Mouse (Mus musculus): Measurements from ENCODE around the gene Itga9. TPM values are rescaled to one million over a fixed set of nuclear protein-coding genes. Genes with fewer than 3 reads are reported as not detected.
A peak's percentile ranks its signal among the peaks of the same experiment; 100 is the strongest.

Itga9 gene
- total RNA-seq, 2 experiments from 2014 or later = 6.1 to 11.2 TPM

DNA sequence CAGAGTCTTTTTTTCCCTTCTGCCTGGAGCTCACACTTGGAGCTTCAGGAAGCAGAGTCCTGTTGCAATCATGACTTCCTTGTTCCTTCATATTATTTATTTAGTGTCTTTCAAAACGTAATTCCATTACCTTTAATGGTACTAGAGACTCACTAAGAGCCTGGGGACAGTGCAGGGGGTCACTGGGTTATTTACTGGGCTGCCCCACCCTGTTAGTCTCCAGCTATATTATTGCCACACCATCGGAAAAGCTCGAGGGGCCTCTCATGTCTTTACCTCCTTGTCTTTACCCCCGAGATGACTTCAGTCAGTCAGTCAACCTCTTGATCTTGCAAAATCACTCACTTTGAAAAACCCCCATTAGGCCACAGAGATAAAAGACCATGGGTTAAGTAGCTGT, 44.5 kb downstream of the Itga9 start:
- DNase-seq (ENCODE audit: low spot score in 2 of 2) = no peak

DNA sequence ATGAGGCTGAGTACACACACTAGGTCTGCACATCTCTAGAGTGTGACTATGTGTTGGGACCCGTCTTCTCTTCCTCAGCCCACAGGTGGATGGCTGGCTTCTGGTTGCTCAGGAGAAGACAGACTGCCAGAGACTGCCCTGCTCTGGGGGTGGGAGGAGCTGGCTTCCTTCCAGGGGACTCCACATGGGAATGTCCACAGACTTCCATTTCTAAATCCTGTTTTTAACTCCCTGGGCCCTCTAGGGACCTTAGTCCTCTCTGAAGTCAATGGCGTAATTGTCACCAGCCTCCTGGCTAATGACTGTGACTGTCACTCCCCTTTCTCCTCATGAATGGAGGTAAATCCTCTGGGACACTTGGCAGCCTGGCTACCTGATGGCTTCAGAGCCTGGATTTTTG, 45.4 kb downstream of the Itga9 start:
- no peak for DNase-seq (ENCODE audit: low spot score in 2 of 2)

DNA sequence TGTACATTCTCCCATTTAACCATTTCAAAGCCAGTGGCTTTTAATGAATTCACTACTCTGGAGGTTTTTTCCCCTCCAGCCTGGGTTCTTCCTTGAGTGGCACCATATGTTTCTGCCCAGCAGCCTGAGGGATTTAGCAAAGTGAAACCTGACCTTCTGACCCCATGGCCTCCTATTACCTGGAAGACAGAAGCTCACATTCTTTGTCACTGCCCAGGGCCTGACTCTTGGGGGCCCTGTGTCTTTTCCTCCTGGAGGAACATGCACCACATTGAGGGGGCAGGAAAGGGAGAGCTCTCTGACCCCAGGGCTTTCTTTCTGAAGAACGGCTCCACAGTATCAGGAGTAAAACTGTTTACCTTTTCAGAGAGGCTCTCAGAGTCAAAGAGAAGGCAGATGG, 46.9 kb downstream of the Itga9 start:
- DNase-seq (ENCODE audit: low spot score in 2 of 2) = no peak

DNA sequence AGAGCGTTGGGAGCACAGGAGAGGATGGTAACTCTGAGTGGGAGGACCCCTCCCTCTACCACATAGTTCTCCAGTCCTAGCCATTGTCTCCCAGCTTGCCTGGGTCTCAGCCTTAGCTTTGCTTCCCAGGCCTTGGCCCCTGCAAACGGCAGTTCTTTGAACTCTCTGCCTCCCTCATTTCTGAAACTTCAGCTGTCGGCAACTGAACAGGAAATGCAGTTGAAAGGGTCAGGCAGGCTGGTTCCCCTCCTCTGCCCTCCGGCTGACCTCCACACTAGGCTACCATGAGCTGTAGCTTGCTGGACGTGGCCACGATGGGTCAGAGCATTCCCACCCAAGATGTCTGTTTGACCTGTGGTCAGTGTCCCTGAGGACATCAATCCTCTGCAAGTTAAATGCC, 48.5 kb downstream of the Itga9 start:
- DNase-seq (ENCODE audit: low spot score in 2 of 2) = no peak

DNA sequence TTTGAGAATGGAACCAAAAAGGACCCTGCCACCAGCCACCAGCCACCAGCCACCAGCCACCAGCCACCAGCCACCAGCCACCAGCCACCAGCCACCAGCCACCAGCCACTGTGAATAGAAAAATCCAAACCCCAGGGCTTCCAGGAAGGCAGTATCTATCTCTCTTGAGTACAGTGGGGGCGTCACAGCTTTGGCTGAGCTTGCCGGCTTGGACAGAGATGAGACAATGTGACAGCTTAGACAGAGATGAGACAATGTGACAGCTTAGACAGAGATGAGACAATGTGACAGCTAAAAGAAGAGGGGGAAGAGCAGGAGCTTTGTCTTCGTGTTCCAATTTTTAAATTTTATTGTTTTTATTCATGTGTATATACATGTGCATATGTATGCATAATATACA, 49.2 kb downstream of the Itga9 start:
- peak in 1 of 2 experiments; percentile 32 for DNase-seq (ENCODE audit: low spot score in 2 of 2)

DNA sequence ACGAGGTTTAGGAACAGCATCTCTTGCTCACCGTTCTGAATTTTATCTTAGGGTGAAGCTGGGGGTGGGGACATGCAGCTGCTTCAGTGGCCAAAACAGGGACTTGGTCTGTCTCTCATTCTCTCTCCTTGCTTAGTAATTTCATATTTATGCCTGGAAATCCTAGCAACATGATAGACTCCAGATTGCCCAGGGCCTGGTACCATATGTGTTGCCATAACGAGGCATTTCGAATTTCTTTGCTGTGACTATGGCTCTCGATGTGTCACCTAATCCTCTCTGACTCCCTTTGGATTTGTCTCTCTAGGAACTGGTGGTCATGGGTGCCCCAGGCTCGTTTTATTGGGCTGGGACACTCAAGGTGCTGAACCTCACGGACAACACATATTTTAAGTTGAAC, 51.7 kb downstream of the Itga9 start:
- DNase-seq (ENCODE audit: low spot score in 2 of 2) = peak; percentile 36 to 77

DNA sequence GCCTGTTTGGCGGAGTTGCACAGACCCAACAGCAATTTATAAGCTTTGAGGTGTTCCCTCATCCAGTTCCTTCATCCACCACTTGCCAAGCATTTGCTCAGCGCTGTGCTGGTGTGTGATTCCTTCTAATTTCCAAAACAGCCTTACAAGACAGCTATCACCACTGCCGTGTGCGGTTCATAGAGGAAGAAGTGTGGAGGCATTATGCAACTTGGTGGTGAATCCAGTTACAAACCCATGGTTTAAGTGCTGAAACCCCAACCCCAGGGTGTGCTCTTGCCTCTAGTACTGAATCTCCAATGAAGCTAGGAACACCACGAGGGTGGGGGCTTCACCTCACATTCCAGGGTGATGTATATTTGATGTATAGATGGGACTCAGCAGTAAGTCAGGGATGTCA, 53.3 kb downstream of the Itga9 start:
- no peak for DNase-seq (ENCODE audit: low spot score in 2 of 2)

DNA sequence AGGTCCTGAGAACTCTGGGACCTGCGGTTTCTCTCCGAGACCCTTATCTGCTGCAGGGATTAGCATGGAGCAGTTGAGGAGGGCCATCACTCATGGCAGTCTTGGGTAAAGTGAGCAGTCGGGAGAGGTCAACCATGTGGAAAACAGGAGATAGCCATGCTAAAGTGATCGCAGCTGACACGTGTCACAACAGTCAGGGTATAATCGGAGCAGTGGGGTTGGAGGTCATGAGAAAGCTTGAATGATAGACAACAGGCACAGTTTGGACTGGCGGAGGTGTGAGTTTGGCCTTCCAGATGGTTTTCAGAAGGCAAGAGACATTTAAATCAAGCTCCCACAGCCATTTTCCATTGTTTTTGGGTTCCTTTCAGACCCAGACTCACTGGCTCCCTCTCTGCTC, 53.8 kb downstream of the Itga9 start:
- no peak for DNase-seq (ENCODE audit: low spot score in 2 of 2)

DNA sequence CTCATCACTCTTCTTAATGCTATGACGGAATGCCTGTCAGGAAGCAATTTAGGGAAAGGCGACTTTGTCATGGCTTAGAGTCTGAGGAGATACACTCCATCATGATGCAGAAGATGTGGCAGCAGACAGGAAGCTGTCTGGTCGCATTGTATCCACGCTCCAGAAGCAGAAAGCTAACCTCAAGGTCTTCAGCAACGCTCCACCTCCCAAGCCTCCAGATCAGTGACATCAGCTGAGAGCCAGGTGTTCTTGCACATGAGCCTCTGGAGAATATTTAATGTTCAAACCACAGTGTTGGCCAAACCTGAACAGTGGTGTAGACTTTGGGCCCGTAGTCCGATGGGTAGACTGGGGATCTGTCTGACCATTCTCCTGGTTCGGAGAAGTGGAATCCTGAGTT, 55.5 kb downstream of the Itga9 start:
- DNase-seq (ENCODE audit: low spot score in 2 of 2) = no peak

DNA sequence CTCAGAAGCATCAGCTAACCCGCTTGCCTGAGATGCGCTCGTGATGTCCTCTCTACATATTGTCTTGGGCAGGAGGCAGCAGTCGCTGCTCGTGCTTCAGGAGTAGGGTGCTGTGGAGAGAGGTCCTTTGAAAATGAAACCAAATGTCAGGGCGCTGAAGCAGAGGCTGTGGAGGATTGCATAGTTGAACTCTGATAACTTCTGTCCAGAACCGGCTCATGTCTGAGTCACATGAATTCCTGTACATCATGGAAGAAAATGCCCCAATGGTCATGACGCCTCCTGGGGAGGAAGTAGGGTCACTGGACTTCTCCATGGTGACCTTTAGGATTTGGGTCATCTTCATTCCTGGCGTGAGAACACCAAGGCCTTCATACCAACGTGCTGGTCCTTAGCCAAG, 56.0 kb downstream of the Itga9 start:
- DNase-seq (ENCODE audit: low spot score in 2 of 2) = no peak

DNA sequence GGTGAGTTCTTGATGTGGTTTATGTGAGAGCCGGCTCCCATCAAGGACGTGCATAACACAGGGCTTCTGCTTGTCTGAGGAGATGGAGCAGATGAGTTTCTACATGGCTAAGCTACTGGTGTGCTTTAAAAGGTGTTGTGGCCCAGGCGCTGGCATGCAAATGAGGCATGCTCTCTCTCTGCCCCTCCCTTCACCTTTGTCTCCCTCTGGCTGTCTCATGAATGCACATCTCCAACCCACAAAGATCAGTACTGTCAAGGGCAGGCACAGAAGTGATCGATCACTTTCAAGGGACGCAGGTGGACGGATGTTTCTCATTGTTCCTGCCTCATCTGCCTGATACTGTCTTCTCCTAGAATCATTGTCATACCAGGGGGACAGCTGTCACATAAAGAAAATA, 57.4 kb downstream of the Itga9 start:
- no peak for DNase-seq (ENCODE audit: low spot score in 2 of 2)

DNA sequence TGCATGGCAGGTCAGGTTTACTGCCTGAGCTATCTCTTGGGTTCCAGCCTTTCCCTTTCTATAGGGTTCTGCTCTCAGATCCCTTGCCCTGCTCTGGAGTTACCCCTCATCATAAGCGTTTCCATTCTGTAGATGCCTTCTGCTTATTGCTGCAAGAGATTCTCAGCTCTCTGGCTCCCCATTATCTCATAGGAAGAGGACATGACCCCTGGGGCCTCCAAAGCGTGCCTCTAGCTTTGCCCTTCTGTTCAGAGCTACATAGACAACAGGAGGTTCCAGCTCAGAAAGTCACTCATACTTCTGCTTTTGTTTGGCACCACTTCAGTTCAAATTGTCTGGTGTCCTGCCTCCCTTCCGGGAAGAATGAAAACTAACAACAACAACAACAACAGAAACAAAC, 59.6 kb downstream of the Itga9 start:
- DNase-seq (ENCODE audit: low spot score in 2 of 2) = no peak

DNA sequence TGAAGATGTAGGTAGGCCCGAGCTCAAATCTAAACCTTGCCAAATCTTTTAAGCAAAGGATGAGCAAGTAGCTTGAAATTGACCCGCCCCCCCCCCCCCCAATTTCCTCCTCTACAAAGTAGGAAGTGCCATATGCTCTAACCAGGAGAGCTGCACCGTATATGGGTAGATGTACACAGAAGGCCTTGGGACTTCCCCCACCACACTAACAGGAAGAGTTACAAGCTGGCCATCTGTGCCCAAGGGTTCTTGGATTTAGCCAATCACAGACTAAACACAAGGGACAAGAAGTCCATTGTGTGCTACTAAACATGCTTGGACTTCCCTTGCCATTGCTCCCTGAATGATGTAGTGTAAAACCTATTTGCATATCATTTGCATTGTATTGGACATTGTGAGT, 63.2 kb downstream of the Itga9 start:
- no peak for DNase-seq (ENCODE audit: low spot score in 2 of 2)

DNA sequence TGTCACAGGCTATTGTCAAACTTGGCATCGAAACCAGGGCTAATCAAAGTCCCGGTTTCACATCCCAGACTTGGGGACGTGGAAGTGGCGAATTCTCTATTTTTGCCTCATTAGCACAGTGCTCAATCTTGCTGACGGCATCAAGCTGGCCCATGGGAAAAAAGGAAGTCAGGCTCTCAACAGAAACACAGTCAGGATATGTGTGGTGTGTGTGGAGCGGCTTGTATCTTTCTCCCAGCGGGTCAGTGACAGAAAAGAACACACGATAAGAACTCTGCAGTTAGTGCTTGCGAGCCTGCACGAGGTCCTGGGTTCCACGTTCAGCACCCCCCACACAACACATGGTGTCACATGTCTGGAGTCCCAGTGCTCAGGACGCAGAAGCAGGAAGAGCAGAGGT, 67.8 kb downstream of the Itga9 start:
- DNase-seq (ENCODE audit: low spot score in 2 of 2) = no peak

DNA sequence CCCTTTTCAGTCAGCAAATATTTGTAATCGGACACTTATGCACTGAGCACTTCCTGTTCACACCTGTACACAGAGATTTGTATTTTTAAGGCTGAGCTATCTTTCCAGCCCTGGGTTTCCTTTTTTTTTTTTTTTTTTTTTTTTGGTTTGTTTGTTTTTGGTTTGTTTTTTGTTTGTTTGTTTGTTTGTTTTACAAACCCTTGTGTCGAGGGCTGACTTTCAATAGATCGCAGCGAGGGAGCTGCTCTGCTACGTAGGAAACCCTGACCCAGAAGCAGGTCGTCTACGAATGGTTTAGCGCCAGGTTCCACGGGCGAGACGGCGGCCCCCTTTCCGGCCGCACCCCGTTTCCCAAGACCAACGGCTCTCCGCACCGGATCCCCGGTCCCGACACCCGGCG, 68.3 kb downstream of the Itga9 start:
- DNase-seq (ENCODE audit: low spot score in 2 of 2) = no peak

DNA sequence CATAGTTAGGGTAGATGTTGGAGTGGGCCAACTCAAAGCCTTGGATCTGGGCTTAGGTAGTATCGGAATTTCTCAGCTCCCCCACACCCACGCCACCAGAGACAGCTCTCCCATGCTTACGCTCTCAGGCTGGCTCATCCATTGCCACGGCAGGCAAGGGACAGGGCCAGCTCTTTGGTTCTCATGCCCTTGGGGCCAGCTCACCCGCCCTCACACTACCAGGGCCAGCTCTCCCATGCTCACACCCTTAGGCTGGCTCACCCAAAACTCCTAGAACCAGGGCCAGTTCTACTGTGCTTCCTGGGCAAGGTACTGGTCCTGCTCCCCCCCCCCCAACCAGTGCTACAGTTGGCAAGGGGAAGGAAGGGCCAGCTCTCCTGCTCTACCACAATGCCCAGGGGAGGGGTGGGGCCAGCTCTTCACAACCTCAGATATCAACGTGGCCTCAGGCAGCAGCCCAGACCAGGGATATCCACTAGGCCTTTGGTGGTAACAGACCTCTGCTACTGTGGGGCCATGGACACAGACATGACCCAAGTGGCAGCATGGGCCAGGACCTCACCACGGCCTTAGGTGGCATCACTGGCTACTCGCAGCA, 69.2 kb downstream of the Itga9 start:
- DNase-seq (ENCODE audit: low spot score in 2 of 2) = no peak

DNA sequence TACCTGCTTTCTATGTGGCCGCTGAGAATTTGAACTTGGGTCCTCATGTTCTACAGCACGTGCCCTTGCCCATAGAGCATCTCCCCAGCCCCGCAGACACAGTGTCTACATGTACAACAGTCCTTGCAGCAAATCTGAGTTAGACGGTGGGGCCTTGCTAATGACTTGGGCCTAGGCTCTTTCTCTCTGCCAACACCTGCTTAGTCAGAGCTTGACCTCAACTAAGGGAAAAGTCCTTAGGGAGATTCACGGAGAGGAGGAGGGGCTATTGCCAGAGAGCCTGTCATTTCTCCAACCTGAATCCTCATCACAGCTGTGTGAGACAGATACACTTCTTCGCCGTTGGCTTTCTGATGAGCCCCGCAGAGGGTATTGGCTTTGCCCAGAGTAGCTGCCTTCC, 70.2 kb downstream of the Itga9 start:
- DNase-seq (ENCODE audit: low spot score in 2 of 2) = no peak

DNA sequence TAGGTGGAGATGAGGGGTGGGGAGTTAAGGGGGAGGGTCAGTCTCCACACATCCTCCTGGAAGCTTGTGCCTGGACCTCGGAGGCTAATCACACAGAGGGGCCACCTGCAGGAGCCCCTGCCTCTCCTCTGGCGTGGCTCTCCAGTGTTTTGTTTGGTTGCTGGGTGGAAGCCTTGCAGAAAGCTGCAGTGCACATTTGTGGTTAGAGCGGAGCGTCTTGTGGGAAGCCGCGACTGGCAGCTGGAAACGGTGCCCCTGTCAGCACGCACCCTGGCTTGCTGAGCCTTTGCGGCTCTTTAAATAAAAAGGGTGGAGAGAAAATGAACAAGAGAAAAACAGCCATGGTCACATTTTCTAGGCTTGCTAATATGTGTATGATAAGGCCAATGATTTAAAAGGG, 70.9 kb downstream of the Itga9 start:
- no peak for DNase-seq (ENCODE audit: low spot score in 2 of 2)

DNA sequence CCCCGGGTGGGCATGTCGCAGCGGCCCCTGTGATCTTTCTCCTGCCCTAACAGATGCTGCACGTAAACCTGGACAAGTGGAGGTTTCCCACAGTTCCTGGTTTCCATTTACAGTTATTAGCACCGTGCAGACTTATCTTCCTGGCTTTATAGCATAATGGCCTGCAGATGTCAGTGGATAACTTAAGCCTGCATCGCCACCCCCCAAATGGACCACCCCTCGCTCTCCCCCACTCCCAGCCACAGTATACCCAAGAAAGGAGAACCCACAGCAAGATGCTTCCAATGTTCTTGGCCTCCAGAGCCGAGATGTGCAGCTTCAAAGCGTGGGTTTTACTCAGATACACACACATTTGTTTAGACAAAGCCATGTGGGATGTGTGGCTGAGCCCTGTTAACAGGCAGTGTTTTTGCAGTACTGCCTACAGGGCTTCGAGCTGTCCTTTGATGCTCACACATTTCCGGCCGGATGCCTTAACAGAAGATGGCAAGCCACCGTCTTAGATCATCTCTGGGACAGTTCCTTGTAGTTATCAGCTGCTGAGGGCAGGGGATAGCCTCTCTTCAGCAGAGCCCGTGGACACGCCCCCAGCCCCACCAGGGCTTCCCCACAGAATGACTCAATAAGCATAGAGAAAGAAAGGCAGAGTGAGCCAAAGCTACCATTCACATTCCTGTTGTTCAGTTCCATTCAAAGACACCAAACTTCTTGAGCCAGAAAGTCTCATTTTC, 71.7 kb downstream of the Itga9 start:
- DNase-seq (ENCODE audit: low spot score in 2 of 2) = no peak

DNA sequence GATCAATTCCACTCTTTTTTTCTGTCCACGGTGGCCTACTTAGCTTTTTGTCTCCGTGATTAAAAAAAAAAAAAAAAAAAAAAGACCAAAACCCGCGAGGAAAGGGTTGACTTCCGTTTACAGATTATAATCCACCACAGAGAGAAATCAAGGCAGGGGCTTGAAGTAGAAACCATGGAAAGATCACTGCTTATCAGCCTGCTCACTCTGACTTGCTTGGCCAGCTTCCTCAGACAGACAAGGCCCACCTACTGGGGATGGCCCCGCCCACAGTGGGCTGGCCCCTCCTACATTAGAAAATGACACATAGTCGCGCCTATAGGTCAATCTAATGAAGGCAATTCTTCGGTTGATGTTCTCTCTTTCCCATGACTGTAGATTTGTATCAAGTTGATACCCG, 72.3 kb downstream of the Itga9 start:
- no peak for DNase-seq (ENCODE audit: low spot score in 2 of 2)

DNA sequence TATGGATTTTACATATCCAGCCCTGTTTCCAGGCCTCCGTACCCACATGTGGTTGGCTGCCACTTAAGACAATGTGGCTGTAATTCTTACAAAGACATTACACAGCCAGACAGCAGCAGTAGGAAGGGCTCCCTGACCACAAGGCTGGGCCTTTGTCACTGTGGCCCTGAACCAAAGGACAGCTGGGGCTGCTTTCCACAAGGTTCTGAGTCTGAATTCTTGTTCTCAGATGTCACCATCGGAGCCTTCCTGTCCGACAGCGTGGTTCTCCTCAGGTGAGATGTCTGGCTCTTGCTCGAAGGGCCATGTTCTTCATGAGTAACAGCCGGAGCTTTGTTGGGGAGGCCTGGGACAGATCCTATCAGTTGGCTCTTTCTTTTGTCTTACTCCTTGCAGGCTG, 75.0 kb downstream of the Itga9 start:
- no peak for DNase-seq (ENCODE audit: low spot score in 2 of 2)

DNA sequence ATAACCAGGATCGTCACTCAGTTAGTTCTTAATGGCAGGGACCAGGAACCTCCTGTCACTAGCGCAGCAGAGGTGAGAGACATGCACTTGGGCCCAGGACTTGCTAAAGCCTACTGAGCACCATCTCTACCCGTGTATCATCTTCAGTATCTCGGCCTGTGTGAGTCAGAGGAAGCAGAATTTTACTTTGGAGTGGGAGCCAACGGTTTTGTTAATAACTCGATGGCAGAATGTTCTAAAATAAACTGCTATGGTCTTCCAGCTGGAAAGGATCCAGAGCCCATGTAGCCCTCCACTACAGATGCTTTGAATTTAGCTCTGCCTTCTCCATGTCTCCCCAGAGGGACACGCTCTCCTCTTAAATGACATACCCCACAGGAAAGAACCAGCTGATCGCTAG, 75.7 kb downstream of the Itga9 start:
- DNase-seq (ENCODE audit: low spot score in 2 of 2) = no peak

DNA sequence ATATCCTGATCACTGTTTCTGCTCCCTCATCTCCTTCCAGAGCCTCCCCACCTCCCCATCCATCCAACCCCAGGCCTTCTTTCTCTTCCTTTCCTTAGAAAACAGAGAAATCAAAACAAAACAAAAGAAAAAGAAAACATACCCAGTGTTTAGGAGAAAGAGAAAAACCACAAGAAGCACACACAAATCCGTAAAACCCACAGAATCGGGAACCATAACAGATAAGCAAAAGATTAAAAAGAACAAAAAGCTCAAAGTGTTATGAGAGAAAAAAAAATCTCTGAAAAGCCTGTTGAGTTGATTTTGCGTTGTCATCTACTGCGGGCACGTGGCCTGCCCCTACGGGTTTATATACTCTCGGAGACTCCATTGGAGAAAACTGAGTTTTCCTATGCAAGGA, 77.0 kb downstream of the Itga9 start:
- DNase-seq (ENCODE audit: low spot score in 2 of 2) = no peak

Measured in layer of hippocampus, postnatal 14 days (tissue).